Mouse (Mus musculus): ENCODE measurements around the gene Hoxd1. TPM values are rescaled to one million over a fixed set of nuclear protein-coding genes. Genes with fewer than 3 reads are reported as not detected.

Hoxd1 gene
- total RNA-seq, 1 experiment: 0.36 TPM

DNA sequence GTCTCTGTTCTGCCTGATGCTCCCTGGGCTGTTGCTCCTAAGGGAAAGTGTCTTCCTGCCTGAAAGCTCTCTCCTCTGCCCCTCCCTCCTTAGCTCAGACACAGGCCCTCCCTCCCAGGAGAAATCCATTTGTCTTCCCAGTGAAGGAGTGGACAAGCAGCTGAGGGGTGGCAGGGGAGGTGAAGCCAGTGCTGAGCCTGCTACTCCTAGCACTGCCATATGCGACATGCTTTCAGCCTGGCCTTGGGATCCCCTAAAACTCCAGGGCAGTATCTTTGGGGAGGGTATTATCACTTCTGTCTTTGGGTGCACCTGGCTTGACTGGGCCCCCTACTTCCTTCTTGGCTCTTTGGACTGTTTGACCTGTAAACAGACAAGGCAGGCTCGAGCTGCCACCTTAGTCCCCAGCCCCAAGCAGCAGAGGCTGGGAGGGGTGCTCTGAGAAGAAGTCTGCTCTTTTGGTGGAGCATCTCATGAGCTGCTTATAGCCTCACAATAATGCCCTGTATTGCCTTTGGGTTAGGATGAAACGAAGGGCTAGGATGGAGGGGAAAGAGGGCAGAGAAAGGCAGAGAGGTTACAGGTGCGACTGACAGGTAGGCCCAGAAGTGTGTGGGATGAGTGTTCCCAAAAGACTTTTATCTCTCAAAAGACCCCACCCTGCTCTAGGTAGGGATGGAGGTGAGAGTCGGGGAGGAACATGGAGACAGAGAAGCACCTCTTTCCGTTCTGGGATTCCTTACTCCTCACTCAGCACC is 17.1 kb upstream of the Hoxd1 start:
- no peak overlapping the region for H3K4me3 ChIP-seq (ENCODE audit: insufficient read depth in 1 of 2, low read depth in 1 of 2, low read length in 2 of 2, poor library complexity in 1 of 2, severe bottlenecking in 1 of 2)
- H3K36me3 ChIP-seq (ENCODE audit: control insufficient read depth, insufficient read depth, low read length, poor library complexity, severe bottlenecking): no peaks in the 10 kb centered on the region
- H3K9ac ChIP-seq (ENCODE audit: insufficient read depth, low read depth, low read length, poor library complexity, severe bottlenecking): no peak overlapping the region
- H3K27ac ChIP-seq (ENCODE audit: insufficient read depth, low read depth, low read length, poor library complexity, severe bottlenecking): no peak overlapping the region
- DNase-seq (ENCODE audit: low read depth, low spot score): no peak
- no peak for TF ChIP-seq ZNF384 (IDR thresholded peaks at IDR 0.05; ENCODE audit: low read depth, low read length)
- no peak for TF ChIP-seq HCFC1 (IDR thresholded peaks at IDR 0.05; ENCODE audit: borderline replicate concordance, insufficient read depth, low read length)
- no peak for TF ChIP-seq MAFK (IDR thresholded peaks at IDR 0.05; ENCODE audit: insufficient read depth, low read depth, low read length)
- H3K9me3 ChIP-seq (ENCODE audit: control insufficient read depth, insufficient read depth, low read depth, low read length): no peaks in the 10 kb centered on the region
- H3K4me1 ChIP-seq (ENCODE audit: control insufficient read depth in 2 of 2, insufficient read depth in 2 of 2, low read length in 2 of 2, poor library complexity in 1 of 2): peaks cover 0 to 7% of the 10 kb centered on the region in 2 experiments; a peak in 2 of 4 replicates
- in situ Hi-C loops (cut with MboI; ENCODE audit: low sequenced_read_pairs in 2 of 2, unreplicated experiment in 2 of 2): loop anchor here in 1 of 2 experiments (10.0 kb wide), 1 partner anchor 61 kb away; no protein-coding TSS in a partner anchor

DNA sequence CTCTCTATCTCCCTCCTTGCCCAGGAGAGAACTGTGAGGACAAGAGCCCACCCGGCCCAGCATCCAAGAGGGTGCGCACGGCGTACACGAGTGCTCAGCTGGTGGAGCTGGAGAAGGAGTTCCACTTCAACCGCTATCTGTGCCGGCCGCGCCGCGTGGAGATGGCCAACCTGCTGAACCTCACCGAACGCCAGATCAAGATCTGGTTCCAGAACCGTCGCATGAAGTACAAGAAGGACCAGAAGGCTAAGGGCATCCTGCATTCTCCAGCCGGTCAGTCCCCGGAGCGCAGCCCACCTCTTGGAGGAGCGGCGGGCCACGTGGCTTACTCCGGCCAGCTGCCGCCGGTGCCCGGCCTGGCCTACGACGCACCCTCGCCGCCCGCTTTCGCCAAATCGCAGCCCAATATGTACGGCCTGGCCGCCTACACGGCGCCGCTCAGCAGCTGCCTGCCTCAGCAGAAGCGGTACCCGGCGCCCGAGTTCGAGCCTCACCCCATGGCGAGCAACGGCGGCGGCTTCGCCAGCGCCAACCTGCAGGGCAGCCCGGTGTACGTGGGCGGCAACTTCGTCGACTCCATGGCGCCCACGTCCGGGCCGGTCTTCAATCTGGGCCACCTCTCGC is 16.4 kb upstream of the Hoxd1 start:
- no peak overlapping the region for H3K9ac ChIP-seq (ENCODE audit: insufficient read depth, low read depth, low read length, poor library complexity, severe bottlenecking)
- H3K4me1 ChIP-seq (ENCODE audit: control insufficient read depth in 2 of 2, insufficient read depth in 2 of 2, low read length in 2 of 2, poor library complexity in 1 of 2): peaks cover 0 to 7% of the 10 kb centered on the region in 2 experiments; a peak in 2 of 4 replicates
- peak overlapping the region; percentile 24 to 37; a peak in 2 of 4 replicates for H3K4me3 ChIP-seq (ENCODE audit: insufficient read depth in 1 of 2, low read depth in 1 of 2, low read length in 2 of 2, poor library complexity in 1 of 2, severe bottlenecking in 1 of 2)
- DNase-seq (ENCODE audit: low read depth, low spot score): no peak
- in situ Hi-C loops (cut with MboI; ENCODE audit: low sequenced_read_pairs in 2 of 2, unreplicated experiment in 2 of 2): loop anchor here in 1 of 2 experiments (10.0 kb wide), 1 partner anchor 62 kb away; no protein-coding TSS in a partner anchor
- no peaks in the 10 kb centered on the region for H3K36me3 ChIP-seq (ENCODE audit: control insufficient read depth, insufficient read depth, low read length, poor library complexity, severe bottlenecking)
- no peak overlapping the region for H3K27ac ChIP-seq (ENCODE audit: insufficient read depth, low read depth, low read length, poor library complexity, severe bottlenecking)
- TF ChIP-seq MAFK (IDR thresholded peaks at IDR 0.05; ENCODE audit: insufficient read depth, low read depth, low read length): no peak
- no peak for TF ChIP-seq ZC3H11A (IDR thresholded peaks at IDR 0.05; ENCODE audit: borderline replicate concordance, low read depth, low read length)
- no peak for TF ChIP-seq CHD2 (IDR thresholded peaks at IDR 0.05; ENCODE audit: low read depth, low read length)
- no peak for TF ChIP-seq HCFC1 (IDR thresholded peaks at IDR 0.05; ENCODE audit: borderline replicate concordance, insufficient read depth, low read length)
- TF ChIP-seq ZNF384 (IDR thresholded peaks at IDR 0.05; ENCODE audit: low read depth, low read length): no peak
- H3K9me3 ChIP-seq (ENCODE audit: control insufficient read depth, insufficient read depth, low read depth, low read length): no peaks in the 10 kb centered on the region

GRCm38 (mm10) chr2:74747006-74747405 is 15.8 kb upstream of the Hoxd1 start:
- TF ChIP-seq HCFC1 (IDR thresholded peaks at IDR 0.05; ENCODE audit: borderline replicate concordance, insufficient read depth, low read length): no peak
- no peak for TF ChIP-seq ZC3H11A (IDR thresholded peaks at IDR 0.05; ENCODE audit: borderline replicate concordance, low read depth, low read length)
- TF ChIP-seq ZNF384 (IDR thresholded peaks at IDR 0.05; ENCODE audit: low read depth, low read length): no peak
- no peak for TF ChIP-seq MAFK (IDR thresholded peaks at IDR 0.05; ENCODE audit: insufficient read depth, low read depth, low read length)
- no peak for TF ChIP-seq CHD2 (IDR thresholded peaks at IDR 0.05; ENCODE audit: low read depth, low read length)
- Histone ChIP-seq H3K36me3 (ENCODE audit: control insufficient read depth, insufficient read depth, low read length, poor library complexity, severe bottlenecking) (no peaks in the 10 kb centered on the region), H3K9ac (ENCODE audit: insufficient read depth, low read depth, low read length, poor library complexity, severe bottlenecking) (no peak overlapping the region), H3K27ac (ENCODE audit: insufficient read depth, low read depth, low read length, poor library complexity, severe bottlenecking) (no peak overlapping the region), H3K4me1 (ENCODE audit: control insufficient read depth in 2 of 2, insufficient read depth in 2 of 2, low read length in 2 of 2, poor library complexity in 1 of 2) (peaks cover 0 to 7% of the 10 kb centered on the region in 2 experiments; a peak in 2 of 4 replicates), H3K4me3 (ENCODE audit: insufficient read depth in 1 of 2, low read depth in 1 of 2, low read length in 2 of 2, poor library complexity in 1 of 2, severe bottlenecking in 1 of 2) (peak overlapping the region in 1 of 2 experiments; percentile 37; a peak in 1 of 4 replicates), H3K9me3 (ENCODE audit: control insufficient read depth, insufficient read depth, low read depth, low read length) (no peaks in the 10 kb centered on the region)
- in situ Hi-C loops (cut with MboI; ENCODE audit: low sequenced_read_pairs in 2 of 2, unreplicated experiment in 2 of 2): loop anchor here in 1 of 2 experiments (10.0 kb wide), 1 partner anchor 62 kb away; no protein-coding TSS in a partner anchor
- DNase-seq (ENCODE audit: low read depth, low spot score): no peak

GRCm38 (mm10) chr2:74747661-74748141 is 15.1 kb upstream of the Hoxd1 start:
- H3K9ac ChIP-seq (ENCODE audit: insufficient read depth, low read depth, low read length, poor library complexity, severe bottlenecking): no peak overlapping the region
- H3K27ac ChIP-seq (ENCODE audit: insufficient read depth, low read depth, low read length, poor library complexity, severe bottlenecking): no peak overlapping the region
- H3K9me3 ChIP-seq (ENCODE audit: control insufficient read depth, insufficient read depth, low read depth, low read length): no peaks in the 10 kb centered on the region
- DNase-seq (ENCODE audit: low read depth, low spot score): no peak
- peaks cover 0 to 7% of the 10 kb centered on the region in 2 experiments; a peak in 2 of 4 replicates for H3K4me1 ChIP-seq (ENCODE audit: control insufficient read depth in 2 of 2, insufficient read depth in 2 of 2, low read length in 2 of 2, poor library complexity in 1 of 2)
- TF ChIP-seq ZNF384 (IDR thresholded peaks at IDR 0.05; ENCODE audit: low read depth, low read length): no peak
- no peak for TF ChIP-seq MAFK (IDR thresholded peaks at IDR 0.05; ENCODE audit: insufficient read depth, low read depth, low read length)
- no peak for TF ChIP-seq ZC3H11A (IDR thresholded peaks at IDR 0.05; ENCODE audit: borderline replicate concordance, low read depth, low read length)
- TF ChIP-seq CHD2 (IDR thresholded peaks at IDR 0.05; ENCODE audit: low read depth, low read length): no peak
- TF ChIP-seq HCFC1 (IDR thresholded peaks at IDR 0.05; ENCODE audit: borderline replicate concordance, insufficient read depth, low read length): no peak
- in situ Hi-C loops (cut with MboI; ENCODE audit: low sequenced_read_pairs in 2 of 2, unreplicated experiment in 2 of 2): loop anchor here in 1 of 2 experiments (10.0 kb wide), 1 partner anchor 63 kb away; no protein-coding TSS in a partner anchor
- no peak overlapping the region for H3K4me3 ChIP-seq (ENCODE audit: insufficient read depth in 1 of 2, low read depth in 1 of 2, low read length in 2 of 2, poor library complexity in 1 of 2, severe bottlenecking in 1 of 2)
- H3K36me3 ChIP-seq (ENCODE audit: control insufficient read depth, insufficient read depth, low read length, poor library complexity, severe bottlenecking): no peaks in the 10 kb centered on the region

All from ES-E14 (cell line).